Mouse (Mus musculus) kidney, postnatal 36 days (tissue): ENCODE measurements around the gene Taf11.

ENCODE experiments used
- DNase-seq, 2 experiments: peaks; one replicate each; pipeline ENCODE4 v3.0.0; 2021 to 2022; ENCODE audit warnings: mixed read lengths in 2 of 2

Taf11 gene

GRCm38 (mm10) chr17:27920676-27921075, 11.0 kb upstream of the Taf11 start:
- DNase-seq, result peak; percentile 65 to 77

GRCm38 (mm10) chr17:27916366-27916765, 6.7 kb upstream of the Taf11 start:
- no peak for DNase-seq

GRCm38 (mm10) chr17:27914742-27915141, 5.1 kb upstream of the Taf11 start:
- no peak for DNase-seq

GRCm38 (mm10) chr17:27911371-27911770, 1.7 kb upstream of the Taf11 start:
- no peak for DNase-seq

- DNase-seq, result peak; percentile 86 to 94
Measured at GRCm38 (mm10) chr17:27908888-27909621, 589 bp downstream of the Taf11 start, which contains the start of gene Anks1. Gene Anks1 (plus strand): TSS chr17:27909306.

GRCm38 (mm10) chr17:27908206-27908887, 1.3 kb downstream of the Taf11 start:
- DNase-seq, result peak in 1 of 2 experiments; percentile 70

GRCm38 (mm10) chr17:27907512-27908205, 2.0 kb downstream of the Taf11 start:
- peak; percentile 96 to 97 for DNase-seq

GRCm38 (mm10) chr17:27886499-27887210, 23.0 kb downstream of the Taf11 start:
- no peak for DNase-seq

GRCm38 (mm10) chr17:27883994-27884393, 25.6 kb downstream of the Taf11 start:
- DNase-seq, result no peak

GRCm38 (mm10) chr17:27883129-27883528, 26.5 kb downstream of the Taf11 start:
- no peak for DNase-seq

GRCm38 (mm10) chr17:27881518-27881917, 28.1 kb downstream of the Taf11 start:
- peak in 1 of 2 experiments; percentile 55 for DNase-seq

GRCm38 (mm10) chr17:27874510-27874909, 35.1 kb downstream of the Taf11 start:
- no peak for DNase-seq

- no peak for DNase-seq
Measured at GRCm38 (mm10) chr17:27873583-27873982, 36.1 kb downstream of the Taf11 start.

- DNase-seq, result no peak
Measured at GRCm38 (mm10) chr17:27871851-27872250, 37.8 kb downstream of the Taf11 start.

- no peak for DNase-seq
Measured at GRCm38 (mm10) chr17:27866737-27867136, 42.9 kb downstream of the Taf11 start.

GRCm38 (mm10) chr17:27865461-27865860, 44.2 kb downstream of the Taf11 start:
- no peak for DNase-seq

GRCm38 (mm10) chr17:27859131-27859530, 50.5 kb downstream of the Taf11 start:
- no peak for DNase-seq

- no peak for DNase-seq
Measured at GRCm38 (mm10) chr17:27857649-27858475, 51.8 kb downstream of the Taf11 start.

GRCm38 (mm10) chr17:27856798-27857648, 52.6 kb downstream of the Taf11 start:
- peak; percentile 79 to 85 for DNase-seq

GRCm38 (mm10) chr17:27856265-27856797, 53.3 kb downstream of the Taf11 start, which contains the start of gene Uhrf1bp1:
Gene Uhrf1bp1 (plus strand): TSS chr17:27856441.
- peak; percentile 84 to 95 for DNase-seq
